Mouse (Mus musculus) urinary bladder, adult 18-20 months (tissue): ENCODE data around the gene Ddx43.

Source experiments
- DNase-seq, 2 experiments: peaks; one replicate each; pipeline ENCODE4 v3.0.0; 2022; ENCODE audit warnings: low spot score in 2 of 2, mixed read lengths in 2 of 2

The Ddx43 gene

DNA sequence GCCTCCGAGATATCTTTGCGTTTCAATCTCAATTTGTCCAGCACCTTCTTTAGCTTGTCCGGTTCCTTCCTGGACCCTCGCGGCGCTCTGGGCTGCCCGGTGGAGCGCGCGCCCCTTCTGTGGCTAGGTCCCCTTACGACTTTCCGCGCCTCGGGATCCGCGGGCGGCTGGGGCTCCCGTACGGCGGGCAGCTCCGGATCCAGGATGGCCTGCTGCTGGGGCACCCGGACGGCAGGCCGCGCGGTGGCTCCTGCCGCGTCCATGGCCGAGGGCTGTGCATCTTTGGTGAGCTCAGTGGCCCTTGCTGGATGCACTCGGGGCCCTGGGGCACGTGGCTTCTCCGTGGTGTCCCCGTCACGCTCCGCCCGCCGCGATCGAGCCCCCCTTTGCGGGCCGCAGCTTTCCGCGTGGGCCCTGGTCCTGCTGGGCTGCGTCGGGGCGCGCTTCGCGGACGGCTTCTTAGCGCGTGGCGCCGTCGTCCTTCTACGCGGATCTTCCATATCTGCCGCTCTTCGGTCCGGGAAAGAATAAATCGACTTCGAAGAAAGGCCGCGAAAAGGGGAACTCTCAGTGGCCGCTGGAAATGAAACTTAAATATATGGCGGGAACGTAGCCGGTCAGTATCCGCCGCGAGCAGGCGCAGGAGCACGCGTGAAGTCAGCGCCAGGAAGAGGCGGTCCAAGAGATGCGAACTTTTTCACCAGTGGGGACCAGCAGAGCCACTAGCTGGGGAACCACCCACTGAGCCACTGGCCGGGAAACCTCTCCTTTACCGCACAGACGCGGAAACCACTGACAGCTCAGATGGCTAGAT lies 47.2 kb downstream of the Ddx43 start, which contains the start of gene Cgas:
Cgas (minus strand) TSS at position 659 of the 814 bp plus-strand sequence.
- DNase-seq = peak; percentile 46 to 62

DNA sequence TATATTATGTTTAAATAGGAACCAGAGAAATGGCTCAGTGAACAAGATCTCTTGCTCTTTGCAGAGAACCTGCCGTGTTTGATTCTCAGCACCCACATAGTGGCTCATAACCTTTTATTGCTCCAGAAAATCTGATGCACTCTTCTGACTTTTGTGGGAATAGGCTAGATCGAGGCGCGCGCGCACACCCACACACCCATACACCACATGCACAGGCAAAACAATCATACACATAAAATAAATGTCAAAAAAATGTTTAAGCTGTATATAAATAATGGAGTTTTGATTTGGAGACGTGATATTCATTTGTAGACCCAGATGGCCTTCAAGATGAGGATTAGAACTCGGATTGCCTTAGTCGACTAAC lies 52.0 kb downstream of the Ddx43 start:
- no peak for DNase-seq

DNA sequence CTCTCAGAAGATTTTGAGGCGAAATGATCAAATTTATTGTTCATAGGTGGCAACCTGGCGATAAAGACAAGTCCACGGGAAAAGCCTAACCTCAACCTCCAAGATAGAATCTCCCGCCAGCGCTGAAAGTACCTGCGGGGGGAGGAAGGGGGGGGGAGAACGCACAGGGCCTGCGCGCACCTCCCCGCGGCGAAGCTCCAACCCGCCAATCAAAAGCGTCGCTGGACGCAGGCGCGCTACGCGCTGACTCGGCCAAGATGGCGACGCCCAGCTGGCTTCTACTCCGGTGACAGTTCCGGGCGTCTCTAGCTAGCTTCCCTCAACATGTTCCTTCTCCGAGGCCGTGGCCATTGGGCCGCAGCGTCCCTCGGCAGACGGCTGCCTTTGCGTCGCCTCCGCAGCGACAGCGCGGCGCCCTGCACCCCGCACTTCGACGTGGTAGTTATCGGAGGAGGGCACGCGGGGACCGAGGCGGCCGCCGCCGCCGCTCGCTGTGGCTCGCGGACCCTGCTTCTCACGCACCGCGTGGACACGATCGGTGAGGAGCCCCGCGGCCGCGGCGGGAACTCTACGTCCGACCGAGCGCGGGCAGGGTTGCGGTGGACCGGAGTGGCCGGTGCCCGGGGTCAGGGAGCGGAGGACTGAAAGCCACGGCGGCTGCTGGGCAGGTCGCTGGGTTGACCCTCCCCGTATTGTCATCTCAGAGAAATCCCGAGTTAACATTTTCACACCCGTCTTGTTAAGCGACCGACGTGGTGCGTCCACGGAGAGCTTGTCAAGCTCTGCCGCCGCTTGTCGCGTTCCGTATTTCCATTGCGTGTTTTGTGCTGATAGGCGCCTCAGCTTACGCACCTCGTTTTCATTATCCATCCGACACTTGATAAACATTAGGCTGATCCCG lies 52.6 kb downstream of the Ddx43 start, which contains the start of the genes Mto1 and Gm17324:
Mto1 (plus strand) TSS at position 236 of the 901 bp plus-strand sequence.
Gm17324 (minus strand) TSS at position 814 of the 901 bp plus-strand sequence.
- peak; percentile 80 to 87 for DNase-seq

DNA sequence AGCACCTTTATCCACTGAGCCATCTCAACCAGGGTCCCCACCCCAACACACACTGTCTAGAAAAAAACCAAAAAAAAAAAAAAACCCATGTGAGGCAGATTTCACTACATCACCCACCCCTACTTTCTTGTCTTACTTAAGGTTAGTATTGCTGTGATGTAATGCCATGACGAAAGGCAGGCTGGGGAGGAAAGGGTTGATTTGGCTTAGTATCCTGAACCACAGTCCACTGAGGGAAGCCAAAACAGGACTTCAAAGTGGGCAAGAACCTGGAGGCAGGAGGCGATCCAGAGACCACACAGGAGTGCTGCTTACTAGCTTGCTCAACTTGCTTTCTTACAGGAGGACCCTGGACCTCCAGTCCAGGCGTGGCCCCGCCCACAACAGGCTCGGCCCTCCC lies 54.8 kb downstream of the Ddx43 start:
- no peak for DNase-seq

DNA sequence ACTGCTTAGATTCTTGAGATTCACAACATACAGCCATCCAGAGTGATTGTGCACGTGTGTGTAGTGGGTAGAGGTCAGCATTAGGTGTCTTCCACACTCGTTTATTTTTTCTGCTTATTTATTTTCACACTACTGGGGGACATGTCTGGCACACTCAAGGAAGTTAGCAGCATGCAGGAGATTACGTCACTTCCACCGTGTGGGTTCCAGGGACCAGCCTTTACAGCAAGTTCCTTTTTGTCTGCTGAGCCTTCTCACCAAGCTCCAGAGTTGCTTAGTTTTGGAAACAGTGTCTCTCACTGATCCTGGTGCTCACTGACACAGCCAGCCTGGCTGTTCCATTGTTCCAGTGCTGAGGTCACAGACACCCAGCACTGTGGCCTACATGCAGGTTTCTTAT lies 55.8 kb downstream of the Ddx43 start:
- DNase-seq = no peak

DNA sequence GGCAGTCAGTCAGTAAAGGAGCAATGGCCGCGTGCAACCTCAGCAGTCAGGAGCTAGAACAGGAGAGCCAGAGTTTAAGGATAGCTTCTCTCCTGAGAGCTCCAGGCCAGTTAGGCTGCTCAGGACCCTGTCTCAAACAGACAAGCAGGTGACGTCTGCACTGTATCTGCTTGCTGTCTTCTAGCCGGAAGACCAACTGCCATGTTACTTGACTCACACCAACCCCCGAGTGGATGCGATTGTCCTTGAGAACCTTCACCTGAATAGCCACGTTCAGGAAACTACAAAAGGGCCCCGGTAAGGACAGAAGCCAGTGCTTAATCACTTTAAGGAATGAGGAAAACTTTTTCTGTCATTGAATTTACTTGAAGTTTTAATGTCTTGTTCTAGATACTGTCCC lies 61.4 kb downstream of the Ddx43 start:
- DNase-seq = no peak

DNA sequence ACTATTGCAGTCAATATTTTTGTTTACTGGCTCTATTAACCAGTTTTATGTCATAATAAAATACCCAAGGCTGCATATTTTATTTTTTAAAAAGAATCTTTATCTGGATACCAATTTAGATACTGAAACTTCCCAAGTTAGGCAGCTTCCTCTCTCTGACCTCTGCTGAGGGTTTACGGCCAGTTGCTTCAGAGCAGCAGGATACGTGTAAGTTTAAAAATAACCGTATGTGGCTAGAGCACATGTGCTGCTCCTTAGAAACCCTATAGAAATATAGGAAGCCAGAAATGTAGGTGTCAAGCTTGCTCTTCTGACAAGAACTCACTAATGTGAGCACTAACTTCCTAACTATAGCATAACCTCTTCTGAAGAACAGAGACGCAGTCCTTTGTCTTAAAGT lies 67.8 kb downstream of the Ddx43 start:
- no peak for DNase-seq

DNA sequence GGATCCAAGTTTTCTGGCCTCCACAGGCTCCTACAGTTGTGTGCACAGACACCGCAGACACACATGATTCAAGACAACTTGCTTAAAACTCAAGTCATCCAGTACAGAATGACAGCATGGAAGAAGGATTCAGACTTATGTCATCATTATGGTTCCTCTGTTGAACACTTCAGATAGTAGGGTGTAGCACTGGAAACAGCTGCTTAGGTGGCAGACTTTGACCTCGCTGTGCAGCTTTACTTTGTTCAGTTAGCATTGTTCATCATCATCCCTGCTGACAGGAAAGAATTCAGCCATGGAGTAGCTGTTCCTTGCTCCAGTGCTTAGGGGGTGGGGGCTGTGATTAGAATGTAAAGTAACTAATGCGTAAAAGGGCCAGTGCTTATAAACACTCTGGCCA lies 70.1 kb downstream of the Ddx43 start:
- DNase-seq = no peak
